Mouse (Mus musculus): ENCODE results near the gene Klk6. TPM values are rescaled to one million over a fixed set of nuclear protein-coding genes. Genes with fewer than 3 reads are reported as not detected.

Gene Klk6
- polyA plus RNA-seq (2012; rRNA removed): 0.10 TPM in 1 of 2 replicates, not detected in the other

GRCm38 (mm10) chr7:43824199-43824598 is at the start of gene Klk6:
Klk6 (plus strand) TSS chr7:43824499.
- TF ChIP-seq CTCF (IDR thresholded peaks at IDR 0.05; ENCODE audit: control insufficient read depth, insufficient read depth, insufficient replicate concordance, low read depth, low read length): no peak
- H3K4me3 ChIP-seq (ENCODE audit: control insufficient read depth, low read depth, low read length): no peak within 1 kb of the TSS
- H3K27me3 ChIP-seq (ENCODE audit: control insufficient read depth, insufficient read depth, low read length): no peaks in the 10 kb centered on the region
- no peak within 1 kb of the TSS for H3K27ac ChIP-seq (ENCODE audit: control insufficient read depth, insufficient read depth, low read depth, low read length)
- no peaks in the 10 kb centered on the region for H3K36me3 ChIP-seq (ENCODE audit: control insufficient read depth, insufficient read depth, low read length)
- H3K4me1 ChIP-seq (ENCODE audit: control insufficient read depth, insufficient read depth, low read length): no peaks in the 10 kb centered on the region

- Histone ChIP-seq H3K4me1 (ENCODE audit: control insufficient read depth, insufficient read depth, low read length) (peaks cover 4% of the 10 kb centered on the region), H3K36me3 (ENCODE audit: control insufficient read depth, insufficient read depth, low read length) (no peaks in the 10 kb centered on the region), H3K27me3 (ENCODE audit: control insufficient read depth, insufficient read depth, low read length) (no peaks in the 10 kb centered on the region), H3K4me3 (ENCODE audit: control insufficient read depth, low read depth, low read length) (no peak overlapping the region), H3K27ac (ENCODE audit: control insufficient read depth, insufficient read depth, low read depth, low read length) (no peak overlapping the region)
- TF ChIP-seq CTCF (IDR thresholded peaks at IDR 0.05; ENCODE audit: control insufficient read depth, insufficient read depth, insufficient replicate concordance, low read depth, low read length): no peak
- TF ChIP-seq POLR2A (IDR thresholded peaks at IDR 0.05; ENCODE audit: control insufficient read depth, low read depth, low read length): no peak
Measured at GRCm38 (mm10) chr7:43774802-43775201, 49.5 kb upstream of the Klk6 start.

GRCm38 (mm10) chr7:43775311-43776057 is 48.8 kb upstream of the Klk6 start:
- no peak overlapping the region for H3K4me3 ChIP-seq (ENCODE audit: control insufficient read depth, low read depth, low read length)
- no peak for TF ChIP-seq CTCF (IDR thresholded peaks at IDR 0.05; ENCODE audit: control insufficient read depth, insufficient read depth, insufficient replicate concordance, low read depth, low read length)
- no peak for TF ChIP-seq POLR2A (IDR thresholded peaks at IDR 0.05; ENCODE audit: control insufficient read depth, low read depth, low read length)
- no peaks in the 10 kb centered on the region for H3K27me3 ChIP-seq (ENCODE audit: control insufficient read depth, insufficient read depth, low read length)
- H3K36me3 ChIP-seq (ENCODE audit: control insufficient read depth, insufficient read depth, low read length): no peaks in the 10 kb centered on the region
- peaks cover 4% of the 10 kb centered on the region for H3K4me1 ChIP-seq (ENCODE audit: control insufficient read depth, insufficient read depth, low read length)
- H3K27ac ChIP-seq (ENCODE audit: control insufficient read depth, insufficient read depth, low read depth, low read length): no peak overlapping the region

GRCm38 (mm10) chr7:43776506-43776905 is 47.8 kb upstream of the Klk6 start:
- no peak overlapping the region for H3K27ac ChIP-seq (ENCODE audit: control insufficient read depth, insufficient read depth, low read depth, low read length)
- peaks cover 4% of the 10 kb centered on the region for H3K4me1 ChIP-seq (ENCODE audit: control insufficient read depth, insufficient read depth, low read length)
- TF ChIP-seq POLR2A (IDR thresholded peaks at IDR 0.05; ENCODE audit: control insufficient read depth, low read depth, low read length) (no peak), CTCF (IDR thresholded peaks at IDR 0.05; ENCODE audit: control insufficient read depth, insufficient read depth, insufficient replicate concordance, low read depth, low read length) (no peak)
- no peaks in the 10 kb centered on the region for H3K27me3 ChIP-seq (ENCODE audit: control insufficient read depth, insufficient read depth, low read length)
- no peaks in the 10 kb centered on the region for H3K36me3 ChIP-seq (ENCODE audit: control insufficient read depth, insufficient read depth, low read length)
- H3K4me3 ChIP-seq (ENCODE audit: control insufficient read depth, low read depth, low read length): no peak overlapping the region

GRCm38 (mm10) chr7:43777423-43777822 is 46.9 kb upstream of the Klk6 start:
- no peak overlapping the region for H3K4me3 ChIP-seq (ENCODE audit: control insufficient read depth, low read depth, low read length)
- no peaks in the 10 kb centered on the region for H3K36me3 ChIP-seq (ENCODE audit: control insufficient read depth, insufficient read depth, low read length)
- TF ChIP-seq POLR2A (IDR thresholded peaks at IDR 0.05; ENCODE audit: control insufficient read depth, low read depth, low read length) (no peak), CTCF (IDR thresholded peaks at IDR 0.05; ENCODE audit: control insufficient read depth, insufficient read depth, insufficient replicate concordance, low read depth, low read length) (no peak)
- H3K27ac ChIP-seq (ENCODE audit: control insufficient read depth, insufficient read depth, low read depth, low read length): no peak overlapping the region
- H3K4me1 ChIP-seq (ENCODE audit: control insufficient read depth, insufficient read depth, low read length): peaks cover 9% of the 10 kb centered on the region
- no peaks in the 10 kb centered on the region for H3K27me3 ChIP-seq (ENCODE audit: control insufficient read depth, insufficient read depth, low read length)

- TF ChIP-seq POLR2A (IDR thresholded peaks at IDR 0.05; ENCODE audit: control insufficient read depth, low read depth, low read length) (no peak), CTCF (IDR thresholded peaks at IDR 0.05; ENCODE audit: control insufficient read depth, insufficient read depth, insufficient replicate concordance, low read depth, low read length) (no peak)
- H3K4me1 ChIP-seq (ENCODE audit: control insufficient read depth, insufficient read depth, low read length): peaks cover 9% of the 10 kb centered on the region
- no peaks in the 10 kb centered on the region for H3K36me3 ChIP-seq (ENCODE audit: control insufficient read depth, insufficient read depth, low read length)
- no peak overlapping the region for H3K27ac ChIP-seq (ENCODE audit: control insufficient read depth, insufficient read depth, low read depth, low read length)
- H3K4me3 ChIP-seq (ENCODE audit: control insufficient read depth, low read depth, low read length): no peak overlapping the region
- no peaks in the 10 kb centered on the region for H3K27me3 ChIP-seq (ENCODE audit: control insufficient read depth, insufficient read depth, low read length)
Measured at GRCm38 (mm10) chr7:43778176-43778970, 45.9 kb upstream of the Klk6 start.

- H3K27me3 ChIP-seq (ENCODE audit: control insufficient read depth, insufficient read depth, low read length): no peaks in the 10 kb centered on the region
- H3K36me3 ChIP-seq (ENCODE audit: control insufficient read depth, insufficient read depth, low read length): no peaks in the 10 kb centered on the region
- H3K4me3 ChIP-seq (ENCODE audit: control insufficient read depth, low read depth, low read length): no peak overlapping the region
- H3K27ac ChIP-seq (ENCODE audit: control insufficient read depth, insufficient read depth, low read depth, low read length): no peak overlapping the region
- peaks cover 9% of the 10 kb centered on the region for H3K4me1 ChIP-seq (ENCODE audit: control insufficient read depth, insufficient read depth, low read length)
- TF ChIP-seq CTCF (IDR thresholded peaks at IDR 0.05; ENCODE audit: control insufficient read depth, insufficient read depth, insufficient replicate concordance, low read depth, low read length): no peak
- TF ChIP-seq POLR2A (IDR thresholded peaks at IDR 0.05; ENCODE audit: control insufficient read depth, low read depth, low read length): no peak
Measured at GRCm38 (mm10) chr7:43780241-43780640, 44.1 kb upstream of the Klk6 start.

All from testis, adult 2 months (tissue).